Mouse (Mus musculus) gastrocnemius, postnatal 36 days (tissue): Measurements from ENCODE around the gene Csmd2. TPM values are rescaled to one million over a fixed set of nuclear protein-coding genes. Genes with fewer than 3 reads are reported as not detected.
"Not testable (repeated sequence)": the region's sequence is repeated elsewhere in the genome, so short reads cannot be mapped to it uniquely, and the experiment has no call there.

Source experiments
- DNase-seq, 2 experiments: peaks; one replicate each; pipeline ENCODE4 v3.0.0; 2022
- intact Hi-C: fragments of 180-260 bp; cut with DNase I; formaldehyde crosslinking; loops from one replicate; pipeline ENCODE4 v1.15.1; 2025
- total RNA-seq, 2 experiments: library from RNA; stranded (reverse); gene quantifications; 2 replicates each; pipeline ENCODE4 v1.2.3; 2021

The Csmd2 gene
- total RNA-seq, 2 experiments from 2014 or later = not detected

- intact Hi-C loops = no loop called here
- no peak for DNase-seq
Measured at GRCm38 (mm10) chr4:128450974-128451373, 463.3 kb downstream of the Csmd2 start.

- DNase-seq = no peak
- intact Hi-C loops = no loop called here
Measured at GRCm38 (mm10) chr4:128451383-128451794, 463.7 kb downstream of the Csmd2 start.

- DNase-seq = no peak
- intact Hi-C loops = no loop called here
Measured at GRCm38 (mm10) chr4:128466708-128467107, 479.1 kb downstream of the Csmd2 start.

- intact Hi-C loops = no loop called here
- DNase-seq = no peak
Measured at GRCm38 (mm10) chr4:128468040-128468439, 480.4 kb downstream of the Csmd2 start.

GRCm38 (mm10) chr4:128476249-128476648 is 488.6 kb downstream of the Csmd2 start:
- DNase-seq = no peak
- intact Hi-C loops = no loop called here

- DNase-seq = no peak
- intact Hi-C loops = no loop called here
Measured at GRCm38 (mm10) chr4:128483891-128484290, 496.2 kb downstream of the Csmd2 start.

GRCm38 (mm10) chr4:128484679-128485078 is 497.0 kb downstream of the Csmd2 start:
- no peak for DNase-seq
- intact Hi-C loops = no loop called here

GRCm38 (mm10) chr4:128489521-128490100 is 502.0 kb downstream of the Csmd2 start:
- no peak for DNase-seq
- intact Hi-C loops = no loop called here

- no peak for DNase-seq
- intact Hi-C loops = no loop called here
Measured at GRCm38 (mm10) chr4:128492055-128492454, 504.4 kb downstream of the Csmd2 start.

- no peak for DNase-seq
Measured at GRCm38 (mm10) chr4:128499980-128500379, 512.3 kb downstream of the Csmd2 start.

GRCm38 (mm10) chr4:128506878-128507277 is 519.2 kb downstream of the Csmd2 start:
- intact Hi-C loops = no loop called here
- no peak for DNase-seq

More at GRCm38 (mm10) chr4:128499980-128500379, 512.3 kb downstream of the Csmd2 start:
- intact Hi-C loops = no loop called here

GRCm38 (mm10) chr4:128509885-128510284 is 522.2 kb downstream of the Csmd2 start:
- no peak for DNase-seq
- intact Hi-C loops = no loop called here

GRCm38 (mm10) chr4:128514496-128514895 is 526.8 kb downstream of the Csmd2 start:
- no peak for DNase-seq
- intact Hi-C loops = no loop called here

GRCm38 (mm10) chr4:128521276-128521675 is 533.6 kb downstream of the Csmd2 start:
- intact Hi-C loops = no loop called here
- DNase-seq = no peak

- intact Hi-C loops = no loop called here
Measured at GRCm38 (mm10) chr4:128543378-128543777, 555.7 kb downstream of the Csmd2 start.

GRCm38 (mm10) chr4:128543956-128544486 is 556.4 kb downstream of the Csmd2 start:
- intact Hi-C loops, DNase-seq: not testable (repeated sequence)

More at GRCm38 (mm10) chr4:128543378-128543777, 555.7 kb downstream of the Csmd2 start:
- no peak for DNase-seq

GRCm38 (mm10) chr4:128550756-128551155 is 563.1 kb downstream of the Csmd2 start:
- no peak for DNase-seq
- intact Hi-C loops = no loop called here

- no peak for DNase-seq
- intact Hi-C loops = no loop called here
Measured at GRCm38 (mm10) chr4:128554198-128554597, 566.5 kb downstream of the Csmd2 start.

GRCm38 (mm10) chr4:128560327-128560726 is 572.7 kb downstream of the Csmd2 start:
- DNase-seq = no peak
- intact Hi-C loops = no loop called here

GRCm38 (mm10) chr4:128575811-128576210 is 588.2 kb downstream of the Csmd2 start:
- no peak for DNase-seq
- intact Hi-C loops = no loop called here

- DNase-seq = no peak
- intact Hi-C loops = no loop called here
Measured at GRCm38 (mm10) chr4:128579182-128579581, 591.5 kb downstream of the Csmd2 start.

GRCm38 (mm10) chr4:128593286-128593685 is 605.6 kb downstream of the Csmd2 start:
- intact Hi-C loops = no loop called here
- no peak for DNase-seq

GRCm38 (mm10) chr4:128594062-128594461 is 606.4 kb downstream of the Csmd2 start:
- intact Hi-C loops = no loop called here
- DNase-seq = no peak
